Mouse (Mus musculus) lung, embryonic 16.5 days (tissue): ENCODE results near the gene Aipl1. TPM values are rescaled to one million over a fixed set of nuclear protein-coding genes. Genes with fewer than 3 reads are reported as not detected.
A peak's percentile ranks its signal among the peaks of the same experiment; 100 is the strongest.

Source experiments
- ATAC-seq: fragments of 200-750 bp; cut with Nextera tagmentation; 2 replicates; pipeline ENCODE4 v1.8.0; 2017; ENCODE audit warnings: low read depth, mild to moderate bottlenecking, moderate library complexity
- H3K27ac ChIP-seq: fragments of 300-500 bp; sonication (generic); 2 replicates; pipeline ENCODE4 v1.5.1; 2014; ENCODE audit warnings: mild to moderate bottlenecking, control low read depth, low read length
- H3K27me3 ChIP-seq: fragments of 300-500 bp; sonication (generic); 2 replicates; pipeline ENCODE4 v1.6.1; 2014; ENCODE audit warnings: low read depth, low read length, mixed read lengths; ENCODE audit not compliant: control insufficient read depth, insufficient read depth
- H3K36me3 ChIP-seq: fragments of 300-500 bp; sonication (generic); 2 replicates; pipeline ENCODE4 v1.6.1; 2014; ENCODE audit warnings: low read length; ENCODE audit not compliant: control insufficient read depth, insufficient read depth
- H3K4me1 ChIP-seq: fragments of 300-500 bp; sonication (generic); replicated peaks from 2 replicates; pipeline ENCODE4 v1.6.1; 2014; ENCODE audit warnings: low read length, mixed read lengths; ENCODE audit not compliant: control insufficient read depth, insufficient read depth
- H3K4me2 ChIP-seq: fragments of 300-500 bp; sonication (generic); 2 replicates; pipeline ENCODE4 v1.6.1; 2014; ENCODE audit warnings: low read depth, low read length, control low read depth
- H3K4me3 ChIP-seq: fragments of 300-500 bp; sonication (generic); 2 replicates; pipeline ENCODE4 v1.5.1; 2014; ENCODE audit warnings: mild to moderate bottlenecking, low read length, control low read depth
- H3K9ac ChIP-seq: fragments of 300-500 bp; sonication (generic); 2 replicates; pipeline ENCODE4 v1.6.1; 2014; ENCODE audit warnings: low read length, control low read depth
- H3K9me3 ChIP-seq: fragments of 300-500 bp; sonication (generic); 2 replicates; pipeline ENCODE4 v1.6.1; 2016; ENCODE audit warnings: low read length; ENCODE audit not compliant: control insufficient read depth
- WGBS: fragments of 180-500 bp; shearing (Covaris S2); extraction: QIAGEN DNeasy Blood & Tissue Kit; methylation state at CpG from one replicate; pipeline ENCODE4 v1.1.7; 2014; 5-methylcytosine and 5-hydroxymethylcytosine counted together
- polyA plus RNA-seq: library from polyadenylated mRNA; unstranded; fragments of >200 nt; fragmentation: Nextera tagmentation; extraction: Ambion mirVana; gene quantifications from 2 replicates; pipeline ENCODE4 v1.2.1, GENCODE M21; 2015

Aipl1 gene
- polyA plus RNA-seq, 1 experiment from 2014 or later: 0.44 TPM

DNA sequence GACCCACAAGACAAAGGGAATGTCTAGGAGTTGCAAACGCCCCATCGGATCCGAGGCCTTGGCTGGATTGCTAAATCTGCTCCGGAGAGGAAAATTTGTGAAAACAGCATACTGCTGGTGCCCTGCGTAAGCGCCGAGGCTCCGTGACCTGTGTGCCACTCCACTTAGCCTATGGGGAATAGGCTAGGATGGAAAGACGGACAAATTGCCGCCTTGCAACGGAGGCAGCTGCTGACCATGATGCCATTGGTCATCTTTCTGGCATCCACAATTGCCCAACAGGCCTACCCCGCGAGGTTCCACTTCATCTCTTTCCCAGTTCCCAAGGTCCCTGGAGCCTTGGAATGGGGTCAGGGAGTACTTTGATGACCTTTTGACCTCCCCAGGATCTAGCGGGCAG is 5.3 kb upstream of the Aipl1 start:
- under 1% methylated on average over 14 of the region's 14 CpGs for WGBS
- peaks cover 28% of the 10 kb centered on the region for H3K4me1 ChIP-seq
- peaks cover 11% of the 10 kb centered on the region for H3K36me3 ChIP-seq
- H3K27ac ChIP-seq: no peak overlapping the region
- H3K9ac ChIP-seq: peak overlapping the region; percentile 74
- no peak; the same call in 1 of the 2 replicates for ATAC-seq
- H3K9me3 ChIP-seq: no peaks in the 10 kb centered on the region
- no peaks in the 10 kb centered on the region for H3K27me3 ChIP-seq
- H3K4me3 ChIP-seq: peak overlapping the region; percentile 77
- peak overlapping the region; percentile 78 for H3K4me2 ChIP-seq

DNA sequence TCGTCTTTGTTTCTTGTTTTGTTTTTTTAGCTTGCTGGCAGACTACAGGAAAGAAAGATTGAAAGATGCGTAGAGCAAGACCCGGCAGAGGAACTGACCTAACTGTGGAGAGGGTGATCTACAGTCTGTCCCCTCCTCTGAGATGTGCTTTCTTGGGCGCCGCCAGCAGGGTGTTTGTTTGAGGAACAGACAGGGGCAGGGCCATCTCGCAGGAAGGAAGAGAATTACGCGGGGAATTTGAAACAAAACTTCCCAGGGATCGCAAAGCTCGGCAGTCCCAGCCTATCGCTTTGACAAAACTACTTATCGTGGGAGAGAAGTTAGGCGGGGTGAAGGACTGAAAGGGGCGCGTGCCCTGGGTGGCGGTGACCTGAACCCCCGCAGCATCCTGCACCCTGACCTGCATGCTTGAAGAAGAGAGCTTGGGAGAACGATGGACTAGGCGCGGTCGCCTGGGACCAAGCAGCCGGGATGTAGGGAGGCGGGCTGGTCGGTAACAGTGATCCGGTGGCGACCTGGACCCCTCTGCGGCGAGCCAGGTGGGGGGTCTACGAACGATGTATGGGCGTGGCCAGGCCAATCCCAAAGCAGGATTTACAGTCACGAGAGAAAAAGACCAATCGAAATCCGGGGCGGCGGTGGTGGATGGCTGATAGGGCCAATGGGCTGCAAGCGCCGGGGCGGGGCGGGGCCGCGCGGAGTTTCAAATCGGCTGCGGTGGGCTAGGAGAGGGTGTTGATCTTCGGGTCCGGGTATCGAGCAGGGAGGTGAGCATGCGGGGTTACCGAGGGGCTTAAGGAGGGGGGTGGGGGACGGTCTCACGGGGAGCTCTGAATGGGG is 4.7 kb upstream of the Aipl1 start, which contains the start of gene Pimreg:
TSS of gene Pimreg (plus strand) at position 265 of the 840 bp plus-strand sequence.
- Histone ChIP-seq H3K9me3 (no peaks in the 10 kb centered on the region), H3K27me3 (no peaks in the 10 kb centered on the region), H3K36me3 (peaks cover 10% of the 10 kb centered on the region), H3K4me3 (peak within 1 kb of the TSS; percentile 77), H3K9ac (peak within 1 kb of the TSS; percentile 74), H3K27ac (peak within 1 kb of the TSS; percentile 79), H3K4me1 (peaks cover 28% of the 10 kb centered on the region), H3K4me2 (peak within 1 kb of the TSS; percentile 78)
- under 1% methylated on average over 52 of the region's 52 CpGs for WGBS
- peak; percentile 95 for ATAC-seq

DNA sequence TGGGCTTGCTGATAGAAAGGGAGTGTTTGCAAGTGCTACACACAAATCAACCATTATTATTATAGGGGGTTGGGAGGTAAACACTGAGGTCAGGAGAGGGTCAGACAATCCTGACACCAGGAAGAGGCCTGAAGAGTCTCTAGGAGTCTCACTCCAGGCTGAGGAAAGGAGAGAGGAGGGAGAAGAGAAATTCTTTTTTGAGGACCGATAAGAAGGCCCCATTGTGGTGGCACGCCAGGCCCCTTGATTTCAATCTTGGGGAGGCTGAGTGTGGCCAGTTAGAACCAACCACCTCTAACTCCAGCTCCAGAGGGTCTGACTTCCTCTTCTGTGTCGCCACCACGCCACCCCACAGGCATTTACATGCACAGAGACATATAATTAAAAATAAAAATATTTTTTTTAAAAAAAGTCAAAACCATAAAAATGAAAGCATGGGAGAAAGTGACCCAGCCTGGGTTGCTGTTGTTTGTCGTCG is 4.0 kb upstream of the Aipl1 start:
- Histone ChIP-seq H3K4me1 (peaks cover 28% of the 10 kb centered on the region), H3K9me3 (no peaks in the 10 kb centered on the region), H3K36me3 (peaks cover 4% of the 10 kb centered on the region), H3K27ac (peak overlapping the region; percentile 79), H3K27me3 (no peaks in the 10 kb centered on the region), H3K9ac (peak overlapping the region; percentile 72), H3K4me3 (peak overlapping the region; percentile 77), H3K4me2 (peak overlapping the region; percentile 78)
- ATAC-seq: no peak
- WGBS: 14% methylated on average over 6 of the region's 6 CpGs

DNA sequence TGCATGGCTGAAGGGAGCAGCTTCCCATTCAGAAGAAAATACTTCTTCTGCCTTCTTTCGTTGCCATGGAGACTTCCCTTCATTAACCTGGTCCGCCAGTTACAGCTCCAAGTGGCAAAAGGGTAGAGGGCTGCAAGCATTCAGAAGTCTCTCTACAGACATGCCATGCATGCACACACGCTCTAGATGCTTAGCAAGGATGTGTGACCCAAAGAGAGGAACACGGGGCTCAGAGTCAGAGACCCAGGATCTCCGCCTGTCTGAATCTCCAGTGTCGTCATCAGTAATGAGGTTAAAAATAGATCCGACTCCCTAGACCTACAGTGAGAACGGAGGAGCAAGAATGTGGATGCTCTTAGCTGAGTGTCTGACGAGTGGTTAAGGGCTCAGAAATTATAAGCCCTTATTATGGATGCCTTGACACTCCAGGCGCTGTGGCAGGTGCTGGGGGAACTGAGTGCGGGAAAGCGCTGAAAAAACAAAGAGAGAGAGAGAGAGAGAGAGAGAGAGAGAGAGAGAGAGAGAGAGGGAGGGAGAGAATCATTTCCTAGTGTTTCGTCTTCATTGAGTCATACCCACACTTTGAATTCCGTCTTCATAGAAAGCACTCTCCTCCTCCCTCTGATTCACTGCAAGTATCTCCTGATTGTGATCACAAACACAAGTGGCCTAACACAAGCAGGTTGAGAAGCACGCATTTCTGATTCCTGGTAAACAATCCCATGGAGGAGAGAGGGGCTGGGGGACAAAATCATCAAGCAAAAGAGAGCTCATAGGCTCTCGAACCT is 2.5 kb upstream of the Aipl1 start:
- Histone ChIP-seq H3K36me3 (no peaks in the 10 kb centered on the region), H3K4me1 (peaks cover 28% of the 10 kb centered on the region), H3K27ac (no peak overlapping the region), H3K4me2 (no peak overlapping the region), H3K9ac (no peak overlapping the region), H3K4me3 (no peak overlapping the region), H3K9me3 (no peaks in the 10 kb centered on the region), H3K27me3 (no peaks in the 10 kb centered on the region)
- 21% methylated on average over 16 of the region's 16 CpGs for WGBS
- ATAC-seq: no peak

GRCm38 (mm10) chr11:72037996-72038395 is 687 bp upstream of the Aipl1 start:
- ATAC-seq: no peak
- Histone ChIP-seq H3K36me3 (no peaks in the 10 kb centered on the region), H3K9ac (no peak overlapping the region), H3K4me3 (no peak overlapping the region), H3K27me3 (no peaks in the 10 kb centered on the region), H3K4me1 (peaks cover 13% of the 10 kb centered on the region), H3K4me2 (no peak overlapping the region), H3K9me3 (no peaks in the 10 kb centered on the region), H3K27ac (no peak overlapping the region)
- WGBS: 1% methylated on average over 4 of the region's 4 CpGs

GRCm38 (mm10) chr11:72032589-72032988 is 4.7 kb downstream of the Aipl1 start:
- Histone ChIP-seq H3K4me1 (no peaks in the 10 kb centered on the region), H3K4me3 (no peak overlapping the region), H3K9me3 (no peaks in the 10 kb centered on the region), H3K36me3 (no peaks in the 10 kb centered on the region), H3K27me3 (no peaks in the 10 kb centered on the region), H3K27ac (no peak overlapping the region), H3K4me2 (no peak overlapping the region), H3K9ac (no peak overlapping the region)
- ATAC-seq: no peak
- 85% methylated on average over 3 of the region's 3 CpGs for WGBS

- no peak overlapping the region for H3K4me2 ChIP-seq
- H3K4me1 ChIP-seq: no peaks in the 10 kb centered on the region
- H3K9me3 ChIP-seq: no peaks in the 10 kb centered on the region
- no peak overlapping the region for H3K4me3 ChIP-seq
- WGBS: 75% methylated on average over 4 of the region's 4 CpGs
- no peaks in the 10 kb centered on the region for H3K36me3 ChIP-seq
- no peak for ATAC-seq
- no peak overlapping the region for H3K9ac ChIP-seq
- no peaks in the 10 kb centered on the region for H3K27me3 ChIP-seq
- no peak overlapping the region for H3K27ac ChIP-seq
Measured at GRCm38 (mm10) chr11:72032091-72032490, 5.2 kb downstream of the Aipl1 start.

GRCm38 (mm10) chr11:72031353-72031752 is 6.0 kb downstream of the Aipl1 start:
- H3K9ac ChIP-seq: no peak overlapping the region
- WGBS: 75% methylated on average over 7 of the region's 7 CpGs
- H3K27ac ChIP-seq: no peak overlapping the region
- H3K4me1 ChIP-seq: no peaks in the 10 kb centered on the region
- H3K4me3 ChIP-seq: no peak overlapping the region
- H3K4me2 ChIP-seq: no peak overlapping the region
- no peaks in the 10 kb centered on the region for H3K9me3 ChIP-seq
- no peak for ATAC-seq
- H3K36me3 ChIP-seq: no peaks in the 10 kb centered on the region
- H3K27me3 ChIP-seq: no peaks in the 10 kb centered on the region

- no peaks in the 10 kb centered on the region for H3K27me3 ChIP-seq
- H3K4me2 ChIP-seq: peak overlapping the region; percentile 2; the same call in 1 of the 2 replicates
- no peaks in the 10 kb centered on the region for H3K36me3 ChIP-seq
- 20% methylated on average over 23 of the region's 23 CpGs for WGBS
- no peaks in the 10 kb centered on the region for H3K4me1 ChIP-seq
- peak; percentile 56; the same call in 1 of the 2 replicates for ATAC-seq
- H3K9ac ChIP-seq: no peak overlapping the region
- H3K27ac ChIP-seq: no peak overlapping the region
- no peak overlapping the region for H3K4me3 ChIP-seq
- no peaks in the 10 kb centered on the region for H3K9me3 ChIP-seq
Measured at GRCm38 (mm10) chr11:72029143-72029542, 8.2 kb downstream of the Aipl1 start.
